Mouse (Mus musculus) adrenal gland, adult 18-20 months (tissue): ENCODE results near the gene Kcnc3. TPM values are rescaled to one million over a fixed set of nuclear protein-coding genes. Genes with fewer than 3 reads are reported as not detected.

Experiments used
- total RNA-seq, 2 experiments: library from RNA; stranded (reverse); gene quantifications; 1 replicate in 1 of 2; 2 replicates in 1 of 2; pipeline ENCODE4 v1.2.3; 2021

The Kcnc3 gene
- total RNA-seq, 2 experiments from 2014 or later, result 4.0 to 5.6 TPM

Other genes with a start within 250 kb of the Kcnc3 start
- gene Syt3, start 206.6 kb upstream of the Kcnc3 start, total RNA-seq, result 1 to 10 TPM; 4.7 to 6.9 TPM
- 1 to 10 TPM in 1 of 2 experiments, under 1 TPM in 1; 0.86 to 1.0 TPM for gene 1700008O03Rik, start 204.8 kb upstream of the Kcnc3 start, total RNA-seq
- 1 to 10 TPM; 5.0 to 7.3 TPM for gene Lrrc4b, start 161.6 kb upstream of the Kcnc3 start, total RNA-seq
- gene Aspdh, start 125.3 kb upstream of the Kcnc3 start, total RNA-seq, result not detected
- gene Josd2, start 122.7 kb upstream of the Kcnc3 start, total RNA-seq, result 10 to 100 TPM; 40.0 to 42.6 TPM
- 100 to 1,000 TPM in 1 of 2 experiments, 10 to 100 TPM in 1; 95.4 to 101 TPM for gene Emc10, start 94.1 kb upstream of the Kcnc3 start, total RNA-seq
- gene Fam71e1, start 94.1 kb upstream of the Kcnc3 start, total RNA-seq, result 1 to 10 TPM; 5.6 to 8.9 TPM
- gene Mybpc2, start 66.0 kb upstream of the Kcnc3 start, total RNA-seq, result under 1 TPM in 1 of 2 experiments, not detected in 1; 0.93 TPM
- under 1 TPM; 0.19 to 0.43 TPM for gene Spib, start 58.6 kb upstream of the Kcnc3 start, total RNA-seq
- 1 to 10 TPM; 8.3 to 9.4 TPM for gene Pold1, start 41.8 kb upstream of the Kcnc3 start, total RNA-seq
- gene Nr1h2, start 36.7 kb upstream of the Kcnc3 start, total RNA-seq, result 100 to 1,000 TPM; 108 to 128 TPM
- gene Napsa, start 18.3 kb upstream of the Kcnc3 start, total RNA-seq, result 1 to 10 TPM; 1.3 to 1.6 TPM
- 1 to 10 TPM; 5.5 to 6.6 TPM for gene Myh14, start 80.2 kb downstream of the Kcnc3 start, total RNA-seq
- not detected for gene Izumo2, start 118.1 kb downstream of the Kcnc3 start, total RNA-seq
- 10 to 100 TPM; 40.4 to 42.1 TPM for gene Vrk3, start 157.7 kb downstream of the Kcnc3 start, total RNA-seq
- gene Zfp473, start 160.4 kb downstream of the Kcnc3 start, total RNA-seq, result under 1 TPM; 0.30 to 0.51 TPM
- gene Nup62, start 225.4 kb downstream of the Kcnc3 start, total RNA-seq, result 10 to 100 TPM; 48.5 to 52.7 TPM
- gene Il4i1, start 225.7 kb downstream of the Kcnc3 start, total RNA-seq, result 1 to 10 TPM; 1.6 to 2.6 TPM
- gene Atf5, start 226.0 kb downstream of the Kcnc3 start, total RNA-seq, result 100 to 1,000 TPM; 136 to 217 TPM